In genomic region chr6:145136831-145137230, GRCm38 (mm10) we compare ENCODE assay signal across 23 mouse cellular contexts. TPM values are rescaled to one million over a fixed set of nuclear protein-coding genes. Genes with fewer than 3 reads are reported as not detected.
A peak's percentile ranks its signal among the peaks of the same experiment; 100 is the strongest.
DNase-seq lines count a peak whose midpoint lies in the region.
"Had no signal": no experiment of that assay in that cellular context is flagged by ENCODE, and none has a peak within 500 bp of the region (broad histone marks: within the 10 kb centered on the region; RNA-seq: fewer than 3 reads in every experiment).

No protein-coding gene starts in this region.

- DNase-seq in heart, embryonic 10.5 days (ENCODE audit: low spot score): peak; percentile 48
- no peak for DNase-seq in heart, adult 9 months (ENCODE audit: low spot score in 2 of 2)
- peak; percentile 29 for DNase-seq in thymus, postnatal 14 days
- DNase-seq in thymus, postnatal 25 days: no peak
- peak; percentile 72 for DNase-seq in R1 (ENCODE audit: low read depth, low spot score)
- no peak for DNase-seq in kidney, postnatal 25 days
- no peak for DNase-seq in Muller cell, postnatal 12 days (ENCODE audit: inconsistent ontology term)
- DNase-seq: adrenal gland, adult 2 months; adrenal gland, postnatal 10 days; adrenal gland, postnatal 25 days; cerebellum, adult 11 months; cerebellum, adult 18-20 months; cerebellum, adult 8-10 months; cerebellum, adult 9-11 months; cerebellum, postnatal 14 days; cerebellum, postnatal 36 days; embryo, embryonic 11 days had no signal

- H3K4me3 ChIP-seq in heart, embryonic 10.5 days: no peak overlapping the region
- H3K4me3 ChIP-seq: embryonic facial prominence, embryonic 13.5 days; embryonic facial prominence, embryonic 15.5 days; erythroblast, embryonic 14.5 days; forebrain, embryonic 10.5 days; forebrain, embryonic 12.5 days had no signal

- peaks cover 9% of the 10 kb centered on the region for H3K4me1 ChIP-seq in heart, embryonic 10.5 days
- H3K4me1 ChIP-seq: embryonic facial prominence, embryonic 15.5 days; forebrain, embryonic 12.5 days had no signal

- H3K9me3 ChIP-seq in heart, embryonic 10.5 days: no peaks in the 10 kb centered on the region
- H3K9me3 ChIP-seq: embryonic facial prominence, embryonic 13.5 days; embryonic facial prominence, embryonic 15.5 days; forebrain, embryonic 10.5 days; forebrain, embryonic 12.5 days had no signal

- 82% methylated on average over 5 of the region's 5 CpGs for WGBS in heart, embryonic 10.5 days

- H3K36me3 ChIP-seq in heart, embryonic 10.5 days: no peaks in the 10 kb centered on the region
- H3K36me3 ChIP-seq: embryonic facial prominence, embryonic 13.5 days; embryonic facial prominence, embryonic 15.5 days; forebrain, embryonic 10.5 days; forebrain, embryonic 12.5 days had no signal

- H3K27me3 ChIP-seq in heart, embryonic 10.5 days (ENCODE audit: insufficient read depth, poor library complexity, severe bottlenecking): no peaks in the 10 kb centered on the region; the same call in 1 of the 2 replicates
- H3K27me3 ChIP-seq: embryonic facial prominence, embryonic 13.5 days; embryonic facial prominence, embryonic 15.5 days; forebrain, embryonic 12.5 days had no signal

- no peak overlapping the region for H3K27ac ChIP-seq in heart, embryonic 10.5 days
- H3K27ac ChIP-seq: embryonic facial prominence, embryonic 13.5 days; embryonic facial prominence, embryonic 15.5 days; forebrain, embryonic 10.5 days; forebrain, embryonic 12.5 days had no signal

RNA-seq across cellular contexts. Expression of gene Lrmp, which starts 21.4 kb away (rescaled TPM):
- polyA plus RNA-seq in heart, embryonic 10.5 days (2016; fragmentation: Nextera tagmentation; extraction: Ambion mirVana): 2.3 and 4.8 TPM in 2 replicates
- polyA plus RNA-seq: C2C12 had no signal

Comparison
In these comparisons a context has a peak if more than half of its experiments do, and no peak if none do; other contexts are left out.
1. DNase-seq: peak in heart, embryonic 10.5 days (single experiment), thymus, postnatal 14 days (single experiment) and R1 (single experiment); none in heart, adult 9 months (0 of 2), thymus, postnatal 25 days (single experiment), kidney, postnatal 25 days (0 of 2) and Muller cell, postnatal 12 days (single experiment).